Mouse (Mus musculus) mature B cell (primary cell): Measurements from ENCODE around the gene Arhgap32.

Experiments
- in situ Hi-C: fragments of 300-500 bp; cut with MboI; formaldehyde crosslinking; loops from 2 replicates; pipeline ENCODE4 v1.14.3; 2019

The Arhgap32 gene

DNA sequence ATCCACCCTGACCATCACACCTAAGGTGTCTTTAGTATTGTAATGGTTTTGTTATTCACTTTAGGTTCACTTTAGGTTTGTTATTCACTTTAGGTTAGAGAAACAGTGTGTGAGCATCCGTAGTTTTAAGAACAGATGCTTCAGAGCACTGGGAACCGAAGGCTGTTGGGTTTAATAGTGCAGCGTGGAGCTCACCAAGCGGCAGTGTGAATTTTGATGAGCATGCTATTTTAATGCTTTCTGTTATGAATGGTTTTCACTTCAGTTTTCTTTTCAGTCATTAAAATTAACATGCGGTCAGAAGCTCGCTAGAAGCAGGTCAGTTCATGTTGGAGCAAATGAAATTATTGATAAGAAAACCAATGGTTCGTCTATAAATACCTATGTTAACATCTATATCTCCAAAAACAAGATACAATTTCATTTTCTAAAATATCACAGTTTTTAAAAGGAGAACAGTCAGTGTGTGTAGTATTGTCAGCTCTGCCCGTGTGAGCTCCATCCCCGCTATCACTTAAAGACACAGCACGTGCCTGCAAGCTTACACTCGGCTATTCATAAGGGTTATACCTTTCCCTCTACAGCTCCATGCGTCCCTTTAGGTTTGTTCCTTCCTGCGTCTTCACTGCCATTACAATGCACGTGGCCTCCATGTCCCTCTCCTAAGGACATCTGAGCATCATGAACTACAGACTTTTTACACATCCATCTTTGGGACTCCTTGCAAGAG is 21.9 kb downstream of the Arhgap32 start:
- in situ Hi-C loops, result no loop called here

GRCm38 (mm10) chr9:32138616-32139015 is 22.7 kb downstream of the Arhgap32 start:
- in situ Hi-C loops, result no loop called here

DNA sequence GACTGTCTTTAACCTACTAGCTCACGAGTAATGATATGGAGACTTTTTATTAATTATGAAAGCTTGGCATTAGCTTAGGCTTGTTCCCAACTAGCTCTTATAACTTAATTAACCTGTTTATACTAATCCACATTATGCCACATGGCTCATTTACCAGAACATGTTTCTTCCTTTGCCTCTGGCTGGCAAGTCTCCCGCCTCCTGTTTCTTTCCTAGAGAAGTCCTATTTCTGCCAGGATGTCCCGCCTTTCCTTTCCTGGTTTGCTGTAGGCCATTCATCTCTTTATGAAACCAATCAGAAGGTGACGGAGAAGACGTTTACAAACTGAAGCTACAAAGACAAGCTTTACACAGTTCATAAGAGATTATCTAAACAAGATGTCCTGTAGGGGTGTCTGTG is 23.7 kb downstream of the Arhgap32 start:
- in situ Hi-C loops, result no loop called here

GRCm38 (mm10) chr9:32142834-32143233 is 26.9 kb downstream of the Arhgap32 start:
- in situ Hi-C loops, result no loop called here

DNA sequence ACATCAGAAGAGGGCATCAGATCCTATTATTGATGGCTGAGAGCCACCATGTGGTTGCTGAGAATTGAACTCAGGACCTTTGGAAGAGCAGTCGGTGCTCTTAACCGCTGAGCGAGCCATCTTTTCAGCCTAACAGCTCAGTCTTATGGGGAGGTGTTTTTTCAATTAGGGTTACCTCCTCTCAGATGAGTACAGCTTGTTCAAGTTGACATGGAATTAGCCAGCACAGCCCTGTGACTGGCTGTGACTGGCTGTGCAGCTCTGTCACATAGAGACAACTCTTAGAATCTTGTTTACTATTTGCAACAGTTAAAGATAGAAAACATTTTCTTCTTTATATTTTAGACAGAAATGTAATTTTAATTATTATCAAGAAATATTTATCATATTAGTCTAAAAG is 27.5 kb downstream of the Arhgap32 start:
- in situ Hi-C loops, result no loop called here

DNA sequence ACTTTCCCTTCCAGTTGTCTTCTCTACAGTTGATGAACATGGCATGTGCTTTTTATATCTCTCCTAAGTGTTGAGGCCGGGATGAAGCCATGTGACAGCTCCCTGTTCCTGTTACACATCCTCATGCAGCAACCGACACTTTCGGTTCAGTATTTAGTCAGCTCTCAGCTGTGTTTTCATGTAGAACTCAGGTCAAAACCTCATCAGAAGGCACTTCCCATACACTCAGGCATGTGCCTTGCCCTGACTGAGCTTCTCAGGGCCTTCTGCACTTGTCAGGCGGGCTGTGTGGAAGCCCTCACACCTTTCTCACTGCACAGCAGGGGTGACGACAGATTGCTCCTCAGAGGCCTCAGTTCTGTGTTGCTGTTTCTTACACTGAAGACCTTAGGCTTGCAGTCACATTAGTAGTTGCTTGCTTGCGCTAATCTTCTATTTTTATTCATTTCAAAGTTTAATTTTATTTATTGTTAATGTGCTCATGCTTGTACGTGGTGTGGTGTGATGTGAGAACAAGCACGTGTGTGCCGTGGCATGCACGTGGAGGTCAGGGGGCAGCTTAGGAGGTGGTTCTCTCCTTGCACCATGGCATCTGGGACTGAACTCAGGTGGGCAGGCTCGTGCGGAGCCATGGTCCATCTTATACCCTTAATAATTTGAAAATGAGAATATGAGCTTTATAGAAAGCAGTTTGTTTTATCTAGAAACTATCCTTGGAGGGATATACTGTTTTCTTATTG is 30.5 kb downstream of the Arhgap32 start:
- in situ Hi-C loops, result no loop called here

GRCm38 (mm10) chr9:32149241-32149640 is 33.3 kb downstream of the Arhgap32 start:
- in situ Hi-C loops, result no loop called here

DNA sequence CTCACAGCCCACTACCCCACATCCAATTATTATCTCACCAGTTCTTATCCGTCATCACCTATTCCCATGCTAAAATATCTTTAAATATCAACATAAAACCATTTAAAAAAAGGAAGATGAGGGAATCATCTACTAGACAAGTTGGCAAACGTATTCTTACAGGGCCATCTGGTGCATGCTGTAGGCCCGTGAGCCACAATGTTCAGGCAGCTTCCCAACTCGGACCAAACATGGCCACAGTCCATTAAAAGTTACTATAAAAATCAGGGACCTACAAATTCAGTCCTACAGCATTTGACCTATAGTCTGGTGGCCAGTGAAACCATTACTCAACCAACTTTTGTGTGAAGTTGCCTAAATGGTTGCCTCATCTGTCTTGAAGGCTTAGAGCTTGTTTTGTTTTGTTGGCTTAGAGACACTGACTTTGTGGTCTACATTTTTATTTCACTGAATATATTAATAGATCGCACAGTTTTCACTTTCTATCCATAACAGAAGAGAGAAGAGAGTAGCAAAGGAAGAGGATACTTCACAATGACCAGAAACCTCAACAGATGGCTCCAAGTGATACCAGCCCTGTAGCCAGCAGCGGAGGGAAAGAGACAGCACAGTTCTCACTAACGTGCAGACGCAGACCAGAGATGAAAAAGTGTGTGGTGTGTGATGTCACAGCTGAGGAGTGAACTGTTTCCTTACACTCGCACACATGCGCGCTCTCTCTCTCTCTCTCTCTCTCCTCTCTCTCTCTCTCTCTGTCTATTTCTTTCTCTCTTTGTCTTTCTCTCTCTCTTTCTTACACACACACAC is 34.1 kb downstream of the Arhgap32 start:
- in situ Hi-C loops, result loop anchor here (25.0 kb wide), 1 partner anchor 588 kb away; no protein-coding TSS in a partner anchor

- in situ Hi-C loops, result loop anchor here (25.0 kb wide), 1 partner anchor 593 kb away; no protein-coding TSS in a partner anchor
These were observed 38.9 kb downstream of the Arhgap32 start for GRCm38 (mm10) chr9:32154727-32155371.

- in situ Hi-C loops, result loop anchor here (25.0 kb wide), 1 partner anchor 594 kb away; no protein-coding TSS in a partner anchor
These were observed 40.8 kb downstream of the Arhgap32 start for GRCm38 (mm10) chr9:32156706-32157105.

DNA sequence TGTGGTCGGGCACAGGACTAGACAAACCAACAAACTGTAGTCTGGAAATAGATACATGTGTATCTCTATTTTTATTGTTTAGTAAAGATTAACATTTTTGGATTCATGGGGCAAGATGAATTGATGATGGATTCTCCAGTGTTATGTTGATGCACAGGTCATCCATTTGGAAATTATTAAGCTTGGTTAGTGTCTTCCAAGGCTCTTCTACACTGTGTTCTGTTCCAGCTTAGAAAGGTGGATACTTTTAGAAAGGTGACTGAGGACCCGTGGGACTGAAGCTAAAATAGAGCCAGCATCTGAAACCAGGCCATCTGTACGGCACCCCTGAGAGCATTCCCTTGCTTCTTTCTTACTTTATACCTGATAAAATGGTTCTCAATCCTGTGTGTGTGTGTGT is 41.3 kb downstream of the Arhgap32 start:
- in situ Hi-C loops, result loop anchor here (25.0 kb wide), 1 partner anchor 595 kb away; no protein-coding TSS in a partner anchor

DNA sequence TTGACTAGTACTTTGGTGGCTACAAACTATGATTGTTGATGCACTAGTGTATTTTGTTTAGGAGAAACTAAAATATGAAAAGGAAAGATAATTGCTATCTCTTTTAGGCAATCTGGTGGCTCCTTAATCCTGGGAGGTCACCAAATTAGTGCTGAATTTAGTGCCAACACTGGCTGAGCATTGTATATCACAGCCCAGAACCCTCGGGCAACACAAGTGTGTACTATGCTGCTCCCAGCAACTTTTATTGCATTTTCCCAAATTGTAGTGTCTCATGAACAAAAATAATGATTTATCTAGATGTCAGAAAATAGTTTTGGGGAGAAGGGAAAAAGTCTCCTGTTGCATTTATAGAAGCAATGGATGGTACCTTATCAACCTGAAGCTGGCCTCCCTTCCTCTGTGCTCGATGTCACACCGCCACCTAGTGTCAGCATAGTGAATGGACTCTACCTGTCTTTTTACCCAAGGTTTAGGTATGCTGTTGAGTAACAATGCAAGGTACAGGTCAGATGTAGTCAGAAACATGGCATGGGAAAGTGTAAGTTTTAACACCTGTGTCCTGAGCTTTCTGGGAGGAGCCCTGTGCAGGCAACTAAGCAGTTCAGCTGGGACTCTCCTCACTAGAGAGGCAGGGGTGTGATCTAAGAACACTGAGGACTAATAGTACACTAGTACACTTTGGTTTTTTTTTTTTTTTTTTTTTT is 43.1 kb downstream of the Arhgap32 start:
- in situ Hi-C loops, result loop anchor here (25.0 kb wide), 1 partner anchor 597 kb away; no protein-coding TSS in a partner anchor

- in situ Hi-C loops, result loop anchor here (25.0 kb wide), 1 partner anchor 597 kb away; no protein-coding TSS in a partner anchor
These were observed 43.8 kb downstream of the Arhgap32 start for GRCm38 (mm10) chr9:32159724-32160123.

GRCm38 (mm10) chr9:32162792-32163191 is 46.9 kb downstream of the Arhgap32 start:
- in situ Hi-C loops, result loop anchor here (25.0 kb wide), 1 partner anchor 600 kb away; no protein-coding TSS in a partner anchor

DNA sequence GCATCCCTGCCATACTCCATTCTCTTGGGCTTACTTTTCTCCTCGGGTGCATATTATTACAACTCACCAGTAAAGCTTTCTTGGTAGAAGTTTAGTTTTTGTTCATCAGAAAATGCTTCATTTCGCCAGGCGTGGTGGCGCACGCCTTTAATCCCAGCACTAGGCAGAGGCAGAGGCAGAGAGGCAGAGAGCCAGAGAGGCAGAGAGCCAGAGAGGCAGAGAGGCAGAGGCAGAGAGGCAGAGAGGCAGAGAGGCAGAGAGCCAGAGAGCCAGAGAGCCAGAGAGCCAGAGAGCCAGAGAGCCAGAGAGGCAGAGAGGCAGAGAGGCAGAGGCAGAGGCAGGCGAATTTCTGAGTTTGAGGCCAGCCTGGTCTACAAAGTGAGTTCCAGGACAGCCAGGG is 47.9 kb downstream of the Arhgap32 start:
- in situ Hi-C loops, result loop anchor here (25.0 kb wide), 1 partner anchor 602 kb away; no protein-coding TSS in a partner anchor

DNA sequence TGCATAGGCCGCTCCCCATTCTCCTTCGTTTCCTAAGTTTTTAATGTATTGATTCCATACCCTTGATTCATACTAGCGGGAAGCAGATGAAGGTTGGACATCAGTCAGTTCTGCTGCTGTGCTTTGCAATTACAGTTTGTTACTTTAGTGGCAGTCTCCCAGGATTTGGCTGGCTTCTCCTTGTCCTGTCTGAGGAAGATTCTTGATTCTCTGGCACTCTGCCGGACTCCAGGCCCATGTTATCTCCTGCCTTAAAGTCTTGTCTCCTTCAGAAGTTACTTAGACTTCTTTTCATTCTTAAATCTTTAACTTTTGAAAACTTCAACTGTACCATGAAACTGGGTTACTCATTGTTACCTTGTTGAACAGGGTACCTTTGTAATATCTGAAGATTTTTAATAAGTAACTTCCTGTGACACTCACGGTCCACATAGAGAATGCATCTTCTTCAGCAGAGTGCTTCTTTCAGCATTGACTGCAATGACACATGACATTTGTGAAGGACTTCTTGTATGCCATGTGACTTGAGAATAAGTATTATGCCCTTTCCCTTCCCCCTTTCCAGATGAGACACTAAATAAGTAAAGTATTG is 52.7 kb downstream of the Arhgap32 start:
- in situ Hi-C loops, result loop anchor here (25.0 kb wide), 1 partner anchor 606 kb away; no protein-coding TSS in a partner anchor

- in situ Hi-C loops, result loop anchor here (25.0 kb wide), 1 partner anchor 608 kb away; no protein-coding TSS in a partner anchor
These were observed 54.8 kb downstream of the Arhgap32 start for GRCm38 (mm10) chr9:32170713-32171112.

- in situ Hi-C loops, result no loop called here
These were observed 60.7 kb downstream of the Arhgap32 start for GRCm38 (mm10) chr9:32176612-32177011.

DNA sequence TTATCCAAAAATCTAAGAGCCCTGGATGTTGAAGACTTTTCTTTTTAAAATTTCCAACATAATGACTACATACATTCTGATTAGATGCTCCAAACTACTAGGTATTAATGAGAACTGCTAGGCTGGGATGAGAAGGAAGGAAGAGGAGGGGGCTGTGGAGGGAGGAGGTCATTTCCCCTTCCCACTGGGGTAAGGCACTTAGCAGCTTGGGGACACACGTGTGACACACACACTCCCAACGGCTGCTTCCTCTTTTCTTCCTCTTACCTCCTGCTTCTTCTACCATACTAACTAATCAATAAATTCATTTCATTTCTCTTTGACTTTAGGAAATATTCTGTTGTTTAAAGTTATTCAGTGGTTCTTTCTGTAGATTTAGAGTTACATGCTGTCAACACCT is 65.2 kb downstream of the Arhgap32 start:
- in situ Hi-C loops, result no loop called here

DNA sequence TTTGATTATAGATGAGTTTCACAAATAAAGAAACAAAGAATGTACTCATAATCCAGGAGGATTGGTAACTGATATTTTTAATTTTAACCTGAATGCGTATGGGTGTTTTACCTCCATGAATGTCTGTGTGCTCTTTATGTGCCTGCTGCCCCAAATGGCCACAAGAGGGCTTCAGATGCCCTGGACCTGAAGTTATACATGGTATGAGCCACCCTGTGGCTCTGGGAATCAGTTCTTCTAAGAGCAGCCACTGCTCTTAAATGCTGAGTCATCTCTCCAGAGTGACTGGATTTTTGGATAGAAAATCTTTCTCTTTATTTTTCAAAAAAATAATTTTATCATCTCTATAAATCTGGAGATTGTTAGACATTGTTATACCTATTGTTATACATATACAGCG is 70.6 kb downstream of the Arhgap32 start:
- in situ Hi-C loops, result no loop called here
